Mouse (Mus musculus) lung, postnatal 0 days (tissue): ENCODE measurements at regions not wholly inside any gene's neighbourhood (a gene's known extent, or its start where the extent isn't known, plus 50 kb on each side); places are given as distances from the start of the nearest gene placed in this dataset.
A peak's percentile ranks its signal among the peaks of the same experiment; 100 is the strongest.

ENCODE experiments used
- ATAC-seq: fragments of 200-750 bp; cut with Nextera tagmentation; 2 replicates; pipeline ENCODE4 v1.8.0; 2017; ENCODE audit warnings: moderate library complexity
- DNase-seq: peaks from one replicate; pipeline ENCODE4 v3.0.0-alpha.2; 2016; ENCODE audit warnings: low spot score
- H3K27ac ChIP-seq: fragments of 300-500 bp; sonication (generic); 2 replicates; pipeline ENCODE4 v1.5.1; 2014; ENCODE audit warnings: antibody characterized with exemption, mild to moderate bottlenecking, low read length, mixed read lengths
- H3K27me3 ChIP-seq: fragments of 300-500 bp; sonication (generic); replicated peaks from 2 replicates; pipeline ENCODE4 v1.6.1; 2014; ENCODE audit warnings: low read length, mixed read lengths; ENCODE audit not compliant: insufficient read depth
- H3K36me3 ChIP-seq: fragments of 300-500 bp; sonication (generic); 2 replicates; pipeline ENCODE4 v1.6.1; 2014; ENCODE audit warnings: low read length, mixed read lengths; ENCODE audit not compliant: insufficient read depth
- H3K4me1 ChIP-seq: fragments of 300-500 bp; sonication (generic); 2 replicates; pipeline ENCODE4 v1.6.1; 2014; ENCODE audit warnings: antibody characterized with exemption, low read depth, low read length, mixed read lengths; ENCODE audit not compliant: insufficient read depth
- H3K4me2 ChIP-seq: fragments of 300-500 bp; sonication (generic); replicated peaks from 2 replicates; pipeline ENCODE4 v1.6.1; 2014; ENCODE audit warnings: low read depth, mild to moderate bottlenecking, low read length, moderate library complexity, mixed read lengths
- H3K4me3 ChIP-seq: fragments of 300-500 bp; sonication (generic); 2 replicates; pipeline ENCODE4 v1.5.1; 2014; ENCODE audit warnings: low read depth, low read length
- H3K9ac ChIP-seq: fragments of 300-500 bp; sonication (generic); replicated peaks from 2 replicates; pipeline ENCODE4 v1.6.1; 2014; ENCODE audit warnings: low read depth, mild to moderate bottlenecking
- H3K9me3 ChIP-seq: fragments of 300-500 bp; sonication (generic); 2 replicates; pipeline ENCODE4 v1.6.1; 2016; ENCODE audit warnings: low read length, mixed read lengths
- CTCF ChIP-seq: IDR thresholded peaks from 2 replicates; pipeline ENCODE4 v1.5.1; 2016; ENCODE audit warnings: antibody characterized with exemption, mild to moderate bottlenecking
- EP300 ChIP-seq: IDR thresholded peaks from 2 replicates; pipeline ENCODE4 v1.6.1; 2016; ENCODE audit warnings: antibody characterized with exemption, mild to moderate bottlenecking, control low read depth
- WGBS: fragments of 180-500 bp; shearing (Covaris S2); extraction: QIAGEN DNeasy Blood & Tissue Kit; methylation state at CpG from one replicate; pipeline ENCODE4 v1.1.7; 2014; 5-methylcytosine and 5-hydroxymethylcytosine counted together

DNA sequence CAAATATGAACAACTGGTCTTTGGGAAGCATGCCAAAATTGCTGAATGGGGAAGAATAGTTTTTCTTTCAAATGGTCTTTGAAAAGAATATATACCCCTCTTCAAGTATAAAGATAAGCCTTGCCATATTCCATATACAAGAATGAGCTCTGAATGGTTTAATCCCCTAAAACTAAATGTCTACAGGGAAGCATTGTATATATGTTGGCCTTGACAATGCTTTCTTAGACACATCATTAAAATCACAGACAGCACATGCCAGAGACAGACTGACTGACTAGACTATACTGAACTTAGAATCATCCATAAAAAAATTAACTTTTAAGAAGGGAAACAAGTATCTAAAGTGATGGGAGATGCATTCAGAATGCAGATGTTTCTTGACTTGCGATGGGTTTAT is 1843.8 kb upstream of the 5930422O12Rik start:
- ATAC-seq (no peak), DNase-seq (no peak)
- Histone ChIP-seq H3K4me2 (no peak overlapping the region), H3K36me3 (no peaks in the 10 kb centered on the region), H3K4me1 (no peaks in the 10 kb centered on the region), H3K27ac (no peak overlapping the region), H3K9ac (no peak overlapping the region), H3K4me3 (no peak overlapping the region), H3K27me3 (no peaks in the 10 kb centered on the region), H3K9me3 (no peaks in the 10 kb centered on the region)
- 68% methylated on average over 1 of the region's 1 CpGs for WGBS
- no peak for TF ChIP-seq CTCF
- no peak for TF ChIP-seq EP300

DNA sequence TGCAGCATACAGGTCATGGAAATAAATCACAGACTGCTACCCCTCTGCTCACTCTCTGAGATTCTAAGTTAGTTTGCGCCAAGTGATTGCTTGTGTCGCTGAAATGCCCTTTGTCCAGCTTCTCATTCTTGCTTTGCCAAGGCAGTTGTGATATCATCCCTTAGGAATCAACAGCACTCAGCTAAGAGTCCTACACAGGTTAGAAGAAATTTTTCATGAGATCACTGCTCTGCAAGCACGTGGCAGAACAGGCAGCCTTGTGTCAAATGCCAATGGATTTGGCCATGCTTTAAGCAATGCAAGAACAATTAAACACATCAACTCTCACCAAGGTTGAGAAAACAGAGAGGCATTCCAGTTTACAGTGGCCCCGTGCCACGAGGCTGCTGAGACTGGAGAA is 1829.0 kb upstream of the 5930422O12Rik start:
- ATAC-seq (peak; percentile 62), DNase-seq (peak; percentile 21)
- Histone ChIP-seq H3K9me3 (no peaks in the 10 kb centered on the region), H3K9ac (no peak overlapping the region), H3K4me3 (no peak overlapping the region), H3K4me2 (no peak overlapping the region), H3K27me3 (no peaks in the 10 kb centered on the region), H3K36me3 (no peaks in the 10 kb centered on the region), H3K27ac (no peak overlapping the region), H3K4me1 (no peaks in the 10 kb centered on the region)
- WGBS: 59% methylated on average over 5 of the region's 5 CpGs
- TF ChIP-seq CTCF: no peak
- peak; percentile 22; the same call in 1 of the 2 replicates for TF ChIP-seq EP300

DNA sequence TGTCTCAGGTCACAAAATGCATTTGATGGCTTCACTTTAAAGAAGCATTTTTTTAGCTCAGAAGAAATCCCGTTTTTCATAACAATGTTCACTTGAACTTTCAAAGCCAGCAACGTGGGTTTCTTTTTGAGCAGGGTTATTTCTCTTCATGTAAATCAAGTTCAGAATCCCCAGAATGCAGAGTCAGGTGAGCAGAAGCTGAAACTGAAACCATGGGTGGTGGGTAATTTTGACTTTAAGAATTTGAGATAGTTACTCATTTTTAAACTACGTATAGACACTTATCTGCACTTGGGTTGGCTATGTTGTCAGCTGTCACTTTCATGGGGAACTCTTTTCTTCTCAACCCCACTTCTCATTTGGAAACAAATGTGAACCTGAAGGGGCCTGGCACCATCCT is 1827.5 kb upstream of the 5930422O12Rik start:
- no peak for DNase-seq
- TF ChIP-seq CTCF (no peak), EP300 (no peak)
- ATAC-seq: no peak

DNA sequence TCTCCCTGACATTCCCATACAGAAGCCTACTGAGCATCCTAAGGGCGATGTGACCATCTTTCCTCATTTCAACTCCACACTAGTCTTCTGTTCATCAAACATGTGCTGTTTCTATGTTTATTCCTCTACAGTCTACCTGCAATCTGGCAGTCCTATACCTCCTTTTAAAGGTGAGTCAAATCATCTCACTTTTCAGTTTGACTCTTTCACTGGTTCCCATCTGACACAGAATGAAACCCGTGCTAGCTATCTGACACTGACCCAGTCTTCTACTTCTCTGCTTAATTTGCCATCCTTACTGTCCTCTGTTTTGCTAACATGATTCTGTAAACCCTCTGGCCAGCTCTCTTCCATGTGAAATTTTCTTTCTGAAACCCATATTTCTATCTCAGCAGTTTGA is 1812.0 kb upstream of the 5930422O12Rik start:
- H3K4me1 ChIP-seq: no peaks in the 10 kb centered on the region
- no peak for TF ChIP-seq EP300
- TF ChIP-seq CTCF: no peak

More for the DNA sequence above, 1827.5 kb upstream of the 5930422O12Rik start:
- Histone ChIP-seq H3K4me2 (no peak overlapping the region), H3K27me3 (no peaks in the 10 kb centered on the region), H3K27ac (no peak overlapping the region), H3K36me3 (no peaks in the 10 kb centered on the region), H3K9me3 (no peaks in the 10 kb centered on the region), H3K4me1 (no peaks in the 10 kb centered on the region), H3K4me3 (no peak overlapping the region), H3K9ac (no peak overlapping the region)
- WGBS: 64% methylated on average over 3 of the region's 3 CpGs

DNA sequence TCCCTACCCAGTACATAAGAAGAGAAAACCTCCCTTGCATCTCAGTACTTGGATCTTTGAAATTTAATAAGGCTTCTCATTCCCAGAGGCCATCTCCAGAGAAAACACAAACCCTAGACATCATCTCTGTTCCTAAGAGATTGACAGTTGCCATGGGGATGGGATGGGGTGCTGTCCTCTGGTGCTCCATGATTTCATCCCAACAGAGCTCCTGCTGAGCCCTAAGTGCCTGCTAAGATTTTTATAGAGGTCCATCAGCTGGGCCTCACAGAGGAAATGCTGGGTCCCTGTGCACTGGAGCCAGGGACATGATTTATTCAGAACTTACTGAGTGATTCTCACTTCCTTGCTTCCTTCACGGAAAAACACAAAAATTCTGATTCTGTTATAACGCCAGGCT is 1800.8 kb upstream of the 5930422O12Rik start:
- DNase-seq (no peak), ATAC-seq (no peak)
- 74% methylated on average over 2 of the region's 2 CpGs for whole genome bisulfite sequencing
- H3K27ac ChIP-seq: no peak overlapping the region
- no peak overlapping the region for H3K4me3 ChIP-seq
- H3K4me1 ChIP-seq: no peaks in the 10 kb centered on the region
- no peaks in the 10 kb centered on the region for H3K36me3 ChIP-seq
- no peak overlapping the region for H3K4me2 ChIP-seq
- no peaks in the 10 kb centered on the region for H3K27me3 ChIP-seq
- no peaks in the 10 kb centered on the region for H3K9me3 ChIP-seq
- no peak overlapping the region for H3K9ac ChIP-seq
- TF ChIP-seq CTCF: no peak
- TF ChIP-seq EP300: no peak

More for the DNA sequence above, 1812.0 kb upstream of the 5930422O12Rik start:
- H3K27ac ChIP-seq: no peak overlapping the region
- no peaks in the 10 kb centered on the region for H3K27me3 ChIP-seq
- no peak for ATAC-seq
- H3K36me3 ChIP-seq: no peaks in the 10 kb centered on the region
- no peak overlapping the region for H3K4me3 ChIP-seq
- no peak for DNase-seq
- H3K9me3 ChIP-seq: no peaks in the 10 kb centered on the region
- 93% methylated on average over 2 of the region's 2 CpGs for WGBS
- no peak overlapping the region for H3K4me2 ChIP-seq
- no peak overlapping the region for H3K9ac ChIP-seq

DNA sequence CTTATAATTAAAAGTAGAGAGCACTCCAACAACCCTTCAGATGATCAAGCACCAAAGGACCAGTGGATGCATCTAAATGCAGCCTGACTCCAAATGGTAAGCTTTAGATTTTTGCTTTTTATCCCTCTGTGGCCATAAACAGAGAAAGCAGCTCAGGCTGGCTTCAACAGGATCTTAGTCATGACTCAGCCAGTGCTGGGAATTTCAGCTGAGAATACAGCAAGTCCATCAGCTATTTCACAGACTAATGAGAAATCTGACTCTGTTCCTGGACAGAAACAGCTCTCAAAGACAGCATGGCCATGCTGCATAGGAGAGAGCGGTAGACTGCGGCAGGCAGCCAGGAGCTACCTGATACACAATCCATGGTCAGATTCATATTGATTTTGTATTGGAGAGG is 1800.4 kb upstream of the 5930422O12Rik start:
- no peak for ATAC-seq
- TF ChIP-seq CTCF: no peak
- no peak for TF ChIP-seq EP300
- no peak overlapping the region for H3K4me3 ChIP-seq
- H3K27me3 ChIP-seq: no peaks in the 10 kb centered on the region
- H3K4me2 ChIP-seq: no peak overlapping the region
- 89% methylated on average over 2 of the region's 2 CpGs for WGBS
- no peaks in the 10 kb centered on the region for H3K9me3 ChIP-seq
- DNase-seq: no peak
- H3K4me1 ChIP-seq: no peaks in the 10 kb centered on the region
- H3K27ac ChIP-seq: no peak overlapping the region
- H3K36me3 ChIP-seq: no peaks in the 10 kb centered on the region
- no peak overlapping the region for H3K9ac ChIP-seq

DNA sequence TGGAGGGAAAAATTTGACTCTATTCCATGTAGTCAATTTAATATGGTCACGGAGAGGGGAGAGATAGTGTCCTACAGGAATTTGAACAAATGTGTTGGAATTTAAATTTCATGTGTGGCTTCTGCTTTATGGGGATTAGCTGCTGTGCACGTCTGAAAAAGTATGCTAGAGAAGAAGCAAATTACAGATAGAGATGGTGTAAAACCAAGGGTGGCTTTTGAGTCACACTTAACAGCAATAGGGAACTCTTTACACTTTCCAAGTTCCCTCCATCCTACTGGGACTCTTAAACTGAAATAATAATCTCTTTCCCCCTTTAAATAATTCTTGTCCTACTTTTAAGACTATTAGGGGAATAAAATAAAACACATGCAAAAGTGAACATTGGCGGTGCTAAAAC is 1790.1 kb upstream of the 5930422O12Rik start:
- Histone ChIP-seq H3K36me3 (no peaks in the 10 kb centered on the region), H3K27ac (no peak overlapping the region), H3K4me3 (no peak overlapping the region), H3K4me1 (no peaks in the 10 kb centered on the region), H3K27me3 (no peaks in the 10 kb centered on the region), H3K9ac (no peak overlapping the region), H3K9me3 (no peaks in the 10 kb centered on the region), H3K4me2 (no peak overlapping the region)
- no peak for TF ChIP-seq CTCF
- no peak for TF ChIP-seq EP300
- WGBS: 67% methylated on average over 3 of the region's 3 CpGs
- DNase-seq (no peak), ATAC-seq (no peak)
